Comparison of ENCODE assay signal across 7 mouse cellular contexts in the genomic region with DNA sequence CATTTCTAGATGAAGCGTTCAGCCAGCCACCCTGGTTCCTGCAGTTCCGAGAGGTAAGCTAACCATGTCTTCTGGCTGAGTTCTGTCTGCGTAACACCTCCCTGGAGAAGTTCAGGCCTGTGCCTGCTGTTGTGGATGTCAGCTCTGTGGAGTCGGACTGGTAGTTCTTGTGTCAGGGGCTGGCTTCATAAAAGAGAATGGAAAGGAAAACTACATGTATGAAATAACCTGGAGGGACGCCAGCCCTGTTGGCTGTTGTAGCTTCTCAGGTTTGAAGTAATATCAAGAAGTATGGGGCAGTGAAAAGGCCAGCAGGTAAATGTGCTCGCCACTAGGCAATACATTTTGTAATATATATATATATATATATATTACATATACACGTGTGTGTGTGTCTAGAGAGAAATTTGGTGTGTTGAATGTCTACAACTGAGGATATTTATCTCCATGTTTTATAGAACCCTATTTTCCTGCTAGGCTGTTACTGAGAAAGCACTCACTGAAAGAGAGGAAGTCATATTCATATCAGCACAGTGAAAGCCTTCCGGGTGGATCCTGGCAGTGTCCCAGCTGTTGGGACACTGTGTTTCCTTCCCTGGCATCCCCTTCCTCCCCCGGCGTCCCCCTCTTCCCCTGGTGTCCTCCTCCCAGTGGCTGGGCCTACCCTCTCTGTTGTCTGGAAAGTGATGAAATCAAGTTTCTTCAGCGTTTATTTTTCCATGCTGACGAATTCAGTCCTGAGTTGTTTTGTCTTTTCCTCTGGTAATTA. TPM values are rescaled to one million over a fixed set of nuclear protein-coding genes. Genes with fewer than 3 reads are reported as not detected.
DNase-seq lines count a peak whose midpoint lies in the region; ATAC-seq lines count a peak whose summit lies in the region.

No protein-coding gene starts in this region.

- H3K27ac ChIP-seq in lung, embryonic 16.5 days (ENCODE audit: low read length) = peak overlapping the region; percentile 53; the same call in 1 of the 2 replicates
- H3K27ac ChIP-seq in forebrain, embryonic 11.5 days (ENCODE audit: low read depth, low read length) = no peak overlapping the region

- peak; percentile 53 for DNase-seq in adrenal gland, adult 8-10 months
- DNase-seq in gastrocnemius, adult 8-10 months (ENCODE audit: low spot score in 2 of 2) = peak; percentile 20 to 42
- DNase-seq in kidney, adult 18-20 months = peak; percentile 60
- no peak for DNase-seq in cerebellum, postnatal 25 days
- no peak for DNase-seq in forebrain, embryonic 11.5 days (ENCODE audit: low spot score)

- H3K4me3 ChIP-seq in lung, embryonic 16.5 days (ENCODE audit: low read length) = no peak overlapping the region
- H3K4me3 ChIP-seq in forebrain, embryonic 11.5 days (ENCODE audit: low read depth, low read length) = no peak overlapping the region

- H3K27me3 ChIP-seq in lung, embryonic 16.5 days (ENCODE audit: control insufficient read depth, insufficient read depth, low read depth, low read length) = no peaks in the 10 kb centered on the region
- H3K27me3 ChIP-seq in forebrain, embryonic 11.5 days (ENCODE audit: control insufficient read depth, insufficient read depth, low read length) = no peaks in the 10 kb centered on the region

- no peaks in the 10 kb centered on the region for H3K9me3 ChIP-seq in lung, embryonic 16.5 days (ENCODE audit: control insufficient read depth, low read length)
- H3K9me3 ChIP-seq in forebrain, embryonic 11.5 days (ENCODE audit: control insufficient read depth, low read length) = no peaks in the 10 kb centered on the region

- WGBS in lung, embryonic 16.5 days = 66% methylated on average over 12 of the region's 12 CpGs
- 88% methylated on average over 12 of the region's 12 CpGs for WGBS in forebrain, embryonic 11.5 days

- no peak overlapping the region for H3K4me2 ChIP-seq in lung, embryonic 16.5 days (ENCODE audit: low read depth, low read length)
- no peak overlapping the region for H3K4me2 ChIP-seq in forebrain, embryonic 11.5 days (ENCODE audit: low read depth, low read length, severe bottlenecking)

- H3K4me1 ChIP-seq in lung, embryonic 16.5 days (replicated peaks; ENCODE audit: control insufficient read depth, insufficient read depth, low read length) = no peaks in the 10 kb centered on the region
- no peaks in the 10 kb centered on the region for H3K4me1 ChIP-seq in forebrain, embryonic 11.5 days (replicated peaks; ENCODE audit: control insufficient read depth, insufficient read depth, low read length)

- H3K9ac ChIP-seq in lung, embryonic 16.5 days (ENCODE audit: low read length) = no peak overlapping the region
- no peak overlapping the region for H3K9ac ChIP-seq in forebrain, embryonic 11.5 days (ENCODE audit: low read length)

- ATAC-seq in lung, embryonic 16.5 days (ENCODE audit: low read depth) = peak; percentile 85
- no peak for ATAC-seq in forebrain, embryonic 11.5 days (replicated peaks; ENCODE audit: low FRiP score)
- no peak for ATAC-seq in inflammation-experienced regulatory T-cells, adult 6 months

- peaks cover 26% of the 10 kb centered on the region for H3K36me3 ChIP-seq in lung, embryonic 16.5 days (ENCODE audit: control insufficient read depth, insufficient read depth, low read length)
- no peaks in the 10 kb centered on the region; the same call in 1 of the 2 replicates for H3K36me3 ChIP-seq in forebrain, embryonic 11.5 days (ENCODE audit: control insufficient read depth, insufficient read depth, low read length)

RNA-seq across cellular contexts. Expression of gene Plekha3, which starts 15.5 kb away (rescaled TPM):
- total RNA-seq in adrenal gland, adult 8-10 months (2022) = 10 to 100 TPM; 45.0 to 61.3 (median 49.9) TPM
- 10 to 100 TPM in 2 of 4 experiments, 1 to 10 TPM in 2; 8.5 to 15.0 (median 10.3) TPM for total RNA-seq in gastrocnemius, adult 8-10 months (2022)
- 3.9 TPM in 2 replicates for polyA plus RNA-seq in lung, embryonic 16.5 days (2015; fragmentation: Nextera tagmentation; extraction: Ambion mirVana)
- polyA plus RNA-seq in forebrain, embryonic 11.5 days (2014; fragmentation: Nextera tagmentation; extraction: Ambion mirVana) = 14.5 and 15.3 TPM in 2 replicates
- polyA plus RNA-seq in inflammation-experienced regulatory T-cells, adult 6 months (2017; shearing (Covaris generic)) = 10 to 100 TPM; 10.3 to 15.8 (median 12.0) TPM

RNA-seq across cellular contexts. Expression of gene Fkbp7, which starts 17.7 kb away (rescaled TPM):
- total RNA-seq in adrenal gland, adult 8-10 months (2022) = 10 to 100 TPM; 24.4 to 43.0 (median 30.1) TPM
- total RNA-seq in gastrocnemius, adult 8-10 months (2022) = 1 to 10 TPM; 3.0 to 6.5 (median 5.4) TPM
- polyA plus RNA-seq in lung, embryonic 16.5 days (2015; fragmentation: Nextera tagmentation; extraction: Ambion mirVana) = 73.5 and 79.7 TPM in 2 replicates
- polyA plus RNA-seq in forebrain, embryonic 11.5 days (2014; fragmentation: Nextera tagmentation; extraction: Ambion mirVana) = 13.2 and 14.3 TPM in 2 replicates
- polyA plus RNA-seq in inflammation-experienced regulatory T-cells, adult 6 months (2017; shearing (Covaris generic)) = 1 to 10 TPM; 2.5 to 3.7 (median 2.7) TPM

RNA-seq across cellular contexts. Expression of gene Pjvk, which starts 42.3 kb away (rescaled TPM):
- total RNA-seq in adrenal gland, adult 8-10 months (2022) = not detected
- not detected for total RNA-seq in gastrocnemius, adult 8-10 months (2022)
- 0.23 and 0.63 TPM in 2 replicates for polyA plus RNA-seq in lung, embryonic 16.5 days (2015; fragmentation: Nextera tagmentation; extraction: Ambion mirVana)
- polyA plus RNA-seq in forebrain, embryonic 11.5 days (2014; fragmentation: Nextera tagmentation; extraction: Ambion mirVana) = 1.0 and 1.1 TPM in 2 replicates
- polyA plus RNA-seq in inflammation-experienced regulatory T-cells, adult 6 months (2017; shearing (Covaris generic)) = not detected

RNA-seq across cellular contexts. Expression of gene Prkra, which starts 42.8 kb away (rescaled TPM):
- total RNA-seq in adrenal gland, adult 8-10 months (2022) = 10 to 100 TPM; 26.5 to 32.4 (median 28.1) TPM
- total RNA-seq in gastrocnemius, adult 8-10 months (2022) = 1 to 10 TPM; 1.3 to 3.1 (median 2.5) TPM
- 63.9 and 67.5 TPM in 2 replicates for polyA plus RNA-seq in lung, embryonic 16.5 days (2015; fragmentation: Nextera tagmentation; extraction: Ambion mirVana)
- polyA plus RNA-seq in forebrain, embryonic 11.5 days (2014; fragmentation: Nextera tagmentation; extraction: Ambion mirVana) = 91.9 and 98.3 TPM in 2 replicates
- polyA plus RNA-seq in inflammation-experienced regulatory T-cells, adult 6 months (2017; shearing (Covaris generic)) = 10 to 100 TPM; 10.6 to 12.0 (median 11.5) TPM

Comparison
In these comparisons a context has a peak if more than half of its experiments do, and no peak if none do; other contexts are left out.
1. DNase-seq: peak in adrenal gland, adult 8-10 months (single experiment), gastrocnemius, adult 8-10 months (2 of 2) and kidney, adult 18-20 months (single experiment); none in cerebellum, postnatal 25 days (0 of 2) and forebrain, embryonic 11.5 days (single experiment).